Mouse (Mus musculus) urinary bladder, adult 18-20 months (tissue): ENCODE results near the gene Pard6a.

Experiments used
- DNase-seq, 2 experiments: peaks; one replicate each; pipeline ENCODE4 v3.0.0; 2022; ENCODE audit warnings: low spot score in 2 of 2, mixed read lengths in 2 of 2

Gene Pard6a

GRCm38 (mm10) chr8:105700966-105701824 is at the start of gene Pard6a, which contains the start of gene Acd:
Gene Pard6a (plus strand): TSS chr8:105701148.
Gene Acd (minus strand): TSS chr8:105701102.
- DNase-seq: peak; percentile 92 to 99

GRCm38 (mm10) chr8:105657641-105658040 is 43.3 kb upstream of the Pard6a start:
- DNase-seq: no peak

GRCm38 (mm10) chr8:105661167-105661566 is 39.8 kb upstream of the Pard6a start:
- DNase-seq: no peak

GRCm38 (mm10) chr8:105677891-105678290 is 23.1 kb upstream of the Pard6a start:
- no peak for DNase-seq

GRCm38 (mm10) chr8:105685325-105685724 is 15.6 kb upstream of the Pard6a start:
- DNase-seq: no peak

- DNase-seq: peak in 1 of 2 experiments; percentile 58
Measured at GRCm38 (mm10) chr8:105685796-105686308, 15.1 kb upstream of the Pard6a start, which contains the start of gene Carmil2. Gene Carmil2 (plus strand): TSS chr8:105686274.

- no peak for DNase-seq
Measured at GRCm38 (mm10) chr8:105686551-105686950, 14.4 kb upstream of the Pard6a start.

GRCm38 (mm10) chr8:105687512-105687911 is 13.4 kb upstream of the Pard6a start:
- DNase-seq: no peak

- no peak for DNase-seq
Measured at GRCm38 (mm10) chr8:105688242-105688752, 12.7 kb upstream of the Pard6a start.

- no peak for DNase-seq
Measured at GRCm38 (mm10) chr8:105689256-105689982, 11.5 kb upstream of the Pard6a start.

- DNase-seq: no peak
Measured at GRCm38 (mm10) chr8:105689983-105690360, 11.0 kb upstream of the Pard6a start.

GRCm38 (mm10) chr8:105690978-105691377 is 10.0 kb upstream of the Pard6a start:
- DNase-seq: no peak

- DNase-seq: no peak
Measured at GRCm38 (mm10) chr8:105692449-105693182, 8.3 kb upstream of the Pard6a start.

- DNase-seq: peak in 1 of 2 experiments; percentile 43
Measured at GRCm38 (mm10) chr8:105693648-105694047, 7.3 kb upstream of the Pard6a start.

- no peak for DNase-seq
Measured at GRCm38 (mm10) chr8:105694051-105694799, 6.7 kb upstream of the Pard6a start.

- no peak for DNase-seq
Measured at GRCm38 (mm10) chr8:105695080-105695780, 5.7 kb upstream of the Pard6a start.

GRCm38 (mm10) chr8:105697196-105697780 is 3.7 kb upstream of the Pard6a start:
- DNase-seq: no peak

GRCm38 (mm10) chr8:105698734-105699133 is 2.2 kb upstream of the Pard6a start:
- DNase-seq: no peak

- no peak for DNase-seq
Measured at GRCm38 (mm10) chr8:105699488-105700215, 1.3 kb upstream of the Pard6a start.
